Mouse (Mus musculus) gastrocnemius, postnatal 4 days (tissue): ENCODE results near the gene Pgk1. TPM values are rescaled to one million over a fixed set of nuclear protein-coding genes. Genes with fewer than 3 reads are reported as not detected.
"Not testable (repeated sequence)": the region's sequence is repeated elsewhere in the genome, so short reads cannot be mapped to it uniquely, and the experiment has no call there.

Experiments used
- DNase-seq, 2 experiments: peaks; one replicate each; pipeline ENCODE4 v3.0.0; 2021 to 2022; ENCODE audit warnings: low spot score in 2 of 2, mixed read lengths in 2 of 2
- long read RNA-seq, 2 experiments: library from polyadenylated mRNA; stranded (forward); transcript quantifications; one replicate each; pipeline ENCODE4 v2.0.0; 2021
- total RNA-seq, 2 experiments: library from RNA; stranded (reverse); gene quantifications; 2 replicates each; pipeline ENCODE4 v1.2.3; 2021

Gene Pgk1
- total RNA-seq = 100 to 1,000 TPM; 561 to 647 TPM
- long read RNA-seq, experiment 1, transcript Pgk1-201 (11 exons, 1,825 nt) = major isoform, 547 of 632 reads
- long read RNA-seq, experiment 1, partial matches to known transcripts = 74 of 632 reads
- long read RNA-seq, experiment 1, other reads (novel, unspliced or antisense) = 11 of 632 reads
- long read RNA-seq, experiment 2, transcript Pgk1-201 (11 exons, 1,825 nt) = major isoform, 357 of 381 reads
- long read RNA-seq, experiment 2, partial matches to known transcripts = 16 of 381 reads
- long read RNA-seq, experiment 2, other reads (novel, unspliced or antisense) = 8 of 381 reads

DNA sequence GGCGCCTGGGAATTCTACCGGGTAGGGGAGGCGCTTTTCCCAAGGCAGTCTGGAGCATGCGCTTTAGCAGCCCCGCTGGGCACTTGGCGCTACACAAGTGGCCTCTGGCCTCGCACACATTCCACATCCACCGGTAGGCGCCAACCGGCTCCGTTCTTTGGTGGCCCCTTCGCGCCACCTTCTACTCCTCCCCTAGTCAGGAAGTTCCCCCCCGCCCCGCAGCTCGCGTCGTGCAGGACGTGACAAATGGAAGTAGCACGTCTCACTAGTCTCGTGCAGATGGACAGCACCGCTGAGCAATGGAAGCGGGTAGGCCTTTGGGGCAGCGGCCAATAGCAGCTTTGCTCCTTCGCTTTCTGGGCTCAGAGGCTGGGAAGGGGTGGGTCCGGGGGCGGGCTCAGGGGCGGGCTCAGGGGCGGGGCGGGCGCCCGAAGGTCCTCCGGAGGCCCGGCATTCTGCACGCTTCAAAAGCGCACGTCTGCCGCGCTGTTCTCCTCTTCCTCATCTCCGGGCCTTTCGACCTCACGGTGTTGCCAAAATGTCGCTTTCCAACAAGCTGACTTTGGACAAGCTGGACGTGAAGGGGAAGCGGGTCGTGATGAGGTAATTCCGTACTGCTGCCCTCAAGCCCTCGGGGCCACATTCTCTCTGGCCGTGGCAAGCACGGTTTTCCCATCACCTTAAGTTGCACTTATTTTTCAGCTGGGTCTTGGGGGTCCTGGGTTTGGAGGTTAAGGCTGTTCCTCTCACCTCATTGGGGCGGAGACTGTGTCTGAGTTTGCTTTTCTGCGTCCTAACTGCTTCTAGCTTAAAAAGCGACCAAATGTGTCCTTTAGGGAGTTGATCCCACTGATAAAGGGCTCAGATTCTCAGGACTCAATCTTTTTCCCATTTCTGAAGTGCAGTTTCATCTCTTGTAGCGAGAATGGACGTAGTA lies at the start of gene Pgk1:
TSS of gene Pgk1 (plus strand) at position 388 of the 937 bp plus-strand sequence.
- peak; percentile 50 to 87 for DNase-seq

DNA sequence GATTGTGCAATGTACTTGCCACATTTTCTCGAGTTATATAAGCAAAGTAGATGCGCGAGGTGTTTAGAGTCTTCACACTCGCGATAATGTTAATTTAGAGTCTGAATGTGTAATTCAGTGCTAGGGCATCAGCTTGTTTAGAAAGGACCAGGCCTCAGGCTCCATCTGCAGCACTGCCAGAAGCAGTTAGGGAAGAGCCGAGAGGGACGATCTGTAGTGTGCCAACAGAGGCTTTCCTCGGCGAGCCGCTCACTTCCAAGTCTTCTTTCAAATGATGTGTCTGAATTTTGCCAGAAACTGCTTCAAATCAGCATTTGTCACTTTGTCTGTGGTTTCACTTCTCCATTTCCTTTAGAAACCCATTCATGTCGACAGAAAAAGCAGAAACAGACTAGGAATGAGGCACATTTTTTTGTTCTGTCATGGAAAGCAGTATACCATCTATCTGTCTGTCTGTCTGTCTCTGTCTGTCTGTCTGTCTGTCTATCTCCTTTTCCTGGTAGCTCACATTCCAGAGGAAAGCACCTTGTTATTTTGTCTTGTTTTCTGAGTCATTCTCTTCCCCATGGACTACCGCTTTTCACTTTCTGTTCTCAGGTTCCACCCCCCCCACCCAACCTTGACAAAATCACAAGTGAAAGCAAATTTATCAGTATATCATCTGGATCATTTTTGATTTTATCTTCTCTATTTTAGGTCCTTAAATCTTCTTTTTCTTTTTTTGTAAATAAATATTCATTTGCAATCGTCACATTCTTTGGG lies 47.4 kb upstream of the Pgk1 start:
- DNase-seq = no peak

DNA sequence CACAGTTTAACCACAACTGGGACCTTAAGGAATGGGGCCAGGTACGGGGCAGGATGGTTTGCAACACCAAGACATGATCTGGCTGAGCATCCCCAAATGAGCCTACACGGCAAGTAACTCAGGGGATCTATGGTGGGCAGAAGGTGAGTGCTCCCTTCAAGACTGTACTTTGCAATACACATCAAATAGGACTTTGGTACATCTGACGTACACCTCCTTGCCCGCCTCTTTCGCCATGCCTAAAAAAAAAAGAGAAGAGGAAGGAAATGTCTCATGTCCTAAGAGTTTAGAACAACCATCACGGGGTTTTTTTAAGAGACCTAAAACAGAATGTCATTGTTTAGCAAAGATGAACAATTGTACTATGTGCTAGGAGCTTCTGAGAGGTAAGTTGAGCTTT lies 44.0 kb upstream of the Pgk1 start, which contains the start of gene Tlr13:
TSS of gene Tlr13 (plus strand) at position 269 of the 400 bp plus-strand sequence.
- DNase-seq = no peak

DNA sequence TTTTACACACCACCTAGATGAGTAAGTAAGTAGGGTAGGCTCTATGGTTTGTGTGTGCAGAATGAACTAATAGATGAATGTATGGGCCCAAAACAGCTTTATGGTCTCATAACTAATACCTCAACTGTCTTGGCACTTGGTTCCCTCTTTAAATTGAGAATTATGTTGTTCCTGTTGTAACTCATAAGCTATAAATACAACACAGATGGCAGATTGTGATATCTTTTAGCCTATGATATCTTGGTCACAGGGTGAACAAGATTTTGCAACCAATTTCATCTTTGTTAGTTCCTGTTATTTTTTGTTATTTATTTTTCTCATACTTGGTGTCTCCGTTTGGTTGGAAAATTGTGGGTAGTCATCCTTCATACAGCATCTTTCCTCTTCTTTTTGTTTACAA lies 38.7 kb upstream of the Pgk1 start:
- DNase-seq = no peak

DNA sequence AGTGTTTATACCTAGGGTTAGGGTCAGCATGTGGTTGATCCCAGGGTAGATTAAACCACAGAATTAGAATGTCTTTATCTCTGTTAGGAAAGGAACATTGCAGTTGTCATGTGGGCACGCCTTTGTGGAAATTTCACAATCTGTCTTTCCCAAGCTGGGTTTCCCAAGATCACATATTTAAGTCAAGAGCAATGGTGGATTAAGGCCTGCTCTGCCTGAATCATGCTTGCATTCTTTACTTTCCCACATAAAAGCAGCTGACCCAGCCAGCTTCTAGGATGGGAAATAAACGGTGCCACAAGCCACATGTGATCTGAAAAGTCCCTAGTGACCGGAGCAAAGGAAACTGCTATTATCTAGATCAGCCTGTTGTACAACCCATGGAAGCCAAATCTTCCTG lies 37.4 kb upstream of the Pgk1 start:
- DNase-seq = no peak

DNA sequence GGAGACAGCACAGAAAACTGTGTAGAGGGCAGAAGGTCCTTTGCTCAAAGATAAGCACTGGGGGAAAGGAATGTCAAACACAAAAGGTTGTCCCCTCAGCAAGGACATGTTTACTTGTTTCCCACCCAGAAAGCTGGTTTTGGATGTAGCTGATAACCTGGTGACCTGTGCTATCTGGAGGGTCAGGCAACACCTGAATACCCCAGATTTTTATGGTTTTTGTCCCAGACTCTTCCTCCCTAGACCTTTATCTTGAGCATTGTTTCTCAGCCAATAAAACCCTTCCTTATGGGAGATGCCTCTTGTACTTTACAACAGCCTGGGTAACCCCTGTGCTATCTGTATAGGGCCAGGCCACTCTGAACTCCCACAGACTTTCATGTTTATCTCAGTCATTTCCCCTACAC lies 32.7 kb upstream of the Pgk1 start:
- no peak for DNase-seq

DNA sequence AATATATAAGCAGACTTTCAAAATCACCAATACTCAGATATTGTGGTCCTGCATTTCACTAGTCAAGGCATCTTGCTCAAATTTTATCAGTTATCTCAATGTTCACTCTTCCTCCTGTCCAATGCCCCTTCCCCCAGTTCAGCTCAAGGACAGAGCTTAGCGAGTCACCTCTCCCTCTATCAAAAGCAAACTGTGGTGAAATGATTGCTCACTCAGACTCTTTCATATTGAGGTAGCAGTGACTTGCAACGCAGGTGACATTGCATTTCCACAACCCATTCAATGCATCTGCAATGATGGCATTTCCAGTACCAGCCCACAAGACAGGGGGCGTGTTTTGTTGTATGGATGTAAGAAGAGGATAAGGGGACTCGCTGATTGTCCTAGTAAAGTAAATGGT lies 31.0 kb upstream of the Pgk1 start:
- no peak for DNase-seq

DNA sequence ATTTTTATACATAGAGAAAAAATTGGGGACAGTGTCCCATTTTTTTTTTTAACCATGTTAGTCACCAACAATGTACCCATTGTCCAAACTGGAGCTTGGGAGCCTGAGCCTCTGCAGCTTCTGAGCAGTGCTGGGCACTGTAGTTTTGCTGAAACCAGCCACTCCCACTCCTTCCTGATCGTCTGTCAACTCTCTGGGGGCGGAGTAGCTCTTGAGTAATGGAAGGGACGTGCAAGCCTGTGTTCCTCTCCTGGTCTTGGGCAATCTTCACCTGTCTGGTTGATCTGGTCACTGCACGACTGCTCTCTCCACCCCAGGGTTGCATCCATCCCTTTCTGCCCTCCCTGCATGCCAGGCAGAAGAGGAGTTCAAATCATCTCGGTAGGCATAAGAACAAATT lies 22.9 kb upstream of the Pgk1 start:
- DNase-seq = no peak

DNA sequence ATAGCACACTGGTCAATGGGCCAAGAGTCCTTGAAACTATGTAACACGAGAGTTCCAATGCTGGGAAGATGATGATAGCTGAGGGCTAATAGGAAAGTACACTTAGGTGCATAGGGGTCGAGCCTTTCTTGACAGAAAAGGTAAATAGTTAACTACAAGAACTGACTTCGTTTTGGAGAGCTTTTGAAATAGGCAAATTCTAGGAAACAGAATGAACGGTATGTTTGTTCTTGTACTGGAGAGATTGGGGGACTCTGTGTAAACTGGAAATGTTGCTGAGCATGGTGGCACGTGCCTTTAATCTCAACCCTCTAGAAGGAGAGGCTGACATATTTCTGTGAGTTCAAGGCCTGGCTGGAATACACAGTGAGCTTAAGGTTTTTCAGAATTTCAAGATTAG lies 22.3 kb upstream of the Pgk1 start:
- no peak for DNase-seq

DNA sequence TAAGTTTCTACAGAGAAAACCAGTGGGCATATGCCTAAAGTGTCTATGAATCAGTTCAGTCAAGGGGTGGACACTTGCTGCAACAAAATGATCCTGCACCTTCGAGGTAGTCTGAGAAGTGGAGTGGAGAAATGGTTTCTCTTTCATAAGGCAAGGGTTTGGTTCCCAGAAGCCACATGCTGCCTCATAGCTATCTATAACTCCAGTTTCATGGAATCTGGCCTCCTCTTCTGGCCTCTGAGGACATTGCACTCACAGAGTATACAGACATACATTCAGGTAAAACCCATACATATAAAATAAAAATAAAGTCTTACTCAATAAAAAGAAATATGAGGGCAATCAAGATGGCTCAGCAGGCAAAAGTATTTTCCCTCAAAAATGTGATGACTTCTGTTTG lies 21.8 kb upstream of the Pgk1 start:
- DNase-seq = no peak

DNA sequence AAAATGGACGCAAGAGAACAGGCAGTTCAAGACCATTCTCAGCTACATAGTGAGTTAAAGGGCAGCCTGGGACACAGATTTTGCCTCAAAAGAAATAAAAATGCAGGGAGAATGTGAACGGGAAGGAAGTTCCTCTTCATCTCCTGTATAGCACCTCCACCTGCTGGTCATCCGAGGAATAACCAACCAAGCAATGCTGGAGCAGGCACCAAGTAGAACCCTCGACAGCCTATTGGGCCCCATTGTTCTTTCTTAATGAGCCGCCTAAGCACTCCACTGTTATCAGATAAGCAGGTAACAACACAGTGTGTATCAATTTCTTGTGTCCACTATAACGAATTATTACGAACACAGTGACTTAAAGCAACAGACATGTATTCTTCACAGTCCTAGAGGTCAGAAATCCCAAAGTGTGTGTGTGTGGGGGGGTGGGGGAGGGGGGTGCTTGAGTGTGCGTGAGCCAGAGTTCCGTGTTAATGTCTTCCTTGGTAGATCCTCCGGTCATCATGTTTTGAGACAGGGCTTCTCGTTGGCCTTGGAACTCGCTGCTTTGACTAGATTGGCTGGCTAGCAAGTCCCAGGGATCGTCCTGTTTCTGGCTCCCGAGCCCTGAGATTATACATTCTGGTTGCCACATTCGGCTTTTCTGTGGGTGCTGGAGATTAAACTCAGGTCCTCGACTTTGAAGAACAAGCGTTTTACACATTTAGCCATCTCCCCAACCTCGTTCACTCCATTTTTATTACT lies 15.6 kb upstream of the Pgk1 start:
- DNase-seq = peak; percentile 26 to 70

DNA sequence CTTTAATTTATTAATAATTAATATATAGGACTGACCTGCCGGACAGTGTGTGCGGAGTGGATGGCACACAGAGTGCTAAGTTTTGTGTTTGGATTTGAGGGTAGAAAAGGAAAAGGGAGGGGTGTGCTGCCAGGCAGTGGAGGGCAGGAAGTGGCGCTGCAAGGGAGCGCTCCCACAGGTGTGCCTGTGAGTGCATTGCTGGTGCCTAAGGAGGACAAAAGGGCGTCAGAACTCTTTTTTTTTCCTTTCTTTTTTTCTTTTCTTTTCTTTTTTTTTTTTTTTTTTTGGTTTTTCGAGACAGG lies 15.1 kb upstream of the Pgk1 start:
- no peak for DNase-seq

DNA sequence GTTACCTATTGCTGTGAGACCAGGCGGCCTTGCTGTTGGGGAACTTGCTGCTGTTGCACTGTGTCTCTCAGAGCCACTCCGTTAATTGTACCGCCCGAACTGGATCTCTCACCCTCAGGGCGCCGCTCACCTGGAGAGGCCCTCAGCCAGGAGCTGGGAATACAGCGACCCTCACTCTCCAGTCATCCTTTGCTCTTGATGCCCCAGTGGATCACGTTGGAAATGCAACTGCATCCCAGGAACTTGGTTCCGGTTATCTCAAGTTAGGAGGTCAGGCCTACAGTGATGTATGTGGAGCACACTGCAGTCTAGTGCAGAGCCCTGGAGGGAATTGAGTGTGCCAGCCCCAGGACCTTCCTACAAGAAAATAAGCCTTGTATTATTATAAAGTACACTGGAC lies 10.6 kb upstream of the Pgk1 start:
- DNase-seq = no peak

DNA sequence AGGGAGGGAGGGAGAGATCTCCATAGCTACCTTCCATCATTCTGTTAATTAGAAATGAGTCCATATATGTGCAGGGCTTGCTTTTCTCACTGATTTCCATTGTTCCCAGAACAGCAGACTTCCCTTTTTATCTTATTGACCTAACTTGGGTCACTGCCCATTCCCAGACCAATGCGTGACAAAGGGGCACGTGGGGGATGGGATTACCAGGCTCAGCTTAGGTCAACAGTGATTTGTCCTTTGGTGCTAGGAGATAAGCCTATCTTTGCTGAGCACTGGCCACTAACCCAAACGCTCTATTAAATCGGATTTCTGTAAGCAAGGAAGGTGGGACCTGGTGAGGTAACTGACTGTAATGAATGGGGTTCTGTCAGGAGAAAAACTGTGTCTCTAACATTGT lies 2.6 kb upstream of the Pgk1 start:
- no peak for DNase-seq

DNA sequence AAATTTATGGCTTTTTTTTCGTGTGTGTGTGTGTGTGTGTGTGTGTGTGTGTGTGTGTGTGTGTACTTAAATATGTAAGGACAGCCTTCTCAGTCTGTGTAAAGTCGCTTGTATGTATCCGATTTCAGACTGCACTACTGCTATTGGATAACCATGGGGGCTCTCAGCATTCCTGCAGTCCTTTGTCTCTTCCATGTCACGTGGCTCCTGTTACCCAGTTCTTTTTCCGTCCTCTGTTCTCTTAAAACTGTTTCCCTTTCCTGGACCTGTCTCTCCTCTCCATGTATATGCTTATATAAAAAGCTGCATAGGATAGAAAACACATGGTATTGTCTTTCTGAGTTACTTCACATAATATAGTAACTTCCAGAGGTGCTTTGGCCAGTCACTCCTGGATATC lies 1.2 kb upstream of the Pgk1 start:
- DNase-seq = no peak

DNA sequence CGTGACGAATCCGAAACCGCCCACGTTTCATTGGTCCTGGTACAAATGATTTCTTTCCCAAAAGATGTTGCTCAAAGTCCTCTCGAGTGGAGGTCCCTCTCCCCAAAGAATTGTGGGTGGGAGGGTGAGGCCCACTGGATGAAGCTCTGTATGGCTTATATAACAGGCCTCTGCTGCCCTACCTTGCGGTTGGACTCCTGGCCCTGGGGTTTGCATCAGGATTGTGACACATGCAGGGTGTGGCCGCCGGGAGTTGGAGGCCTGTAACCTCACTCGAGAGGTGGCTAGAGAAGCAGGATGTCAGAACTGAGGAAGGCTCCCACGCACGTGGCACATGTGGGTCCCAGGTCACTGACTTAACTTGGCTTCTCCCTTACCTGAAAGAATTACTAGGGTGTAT lies 837 bp downstream of the Pgk1 start:
- no peak for DNase-seq

DNA sequence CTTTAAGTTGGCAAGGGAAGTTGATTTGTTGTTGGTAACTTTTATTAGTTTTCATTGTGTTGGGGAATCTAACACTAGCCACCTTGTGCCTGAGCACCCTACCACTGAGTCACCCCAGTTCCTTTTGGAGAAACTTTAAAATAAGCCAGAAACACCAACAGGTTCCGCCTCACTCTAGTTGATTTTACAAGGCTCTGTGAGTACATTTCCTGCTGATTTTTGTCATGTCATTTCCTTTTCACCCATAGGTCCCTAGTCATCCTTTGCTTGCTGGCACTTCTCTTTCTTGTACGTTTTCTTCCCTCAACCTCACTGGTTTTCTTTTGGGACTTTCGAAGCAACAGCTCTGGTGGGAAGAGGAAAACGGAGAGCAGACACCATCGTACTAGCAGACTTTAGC lies 2.5 kb downstream of the Pgk1 start:
- no peak for DNase-seq

DNA sequence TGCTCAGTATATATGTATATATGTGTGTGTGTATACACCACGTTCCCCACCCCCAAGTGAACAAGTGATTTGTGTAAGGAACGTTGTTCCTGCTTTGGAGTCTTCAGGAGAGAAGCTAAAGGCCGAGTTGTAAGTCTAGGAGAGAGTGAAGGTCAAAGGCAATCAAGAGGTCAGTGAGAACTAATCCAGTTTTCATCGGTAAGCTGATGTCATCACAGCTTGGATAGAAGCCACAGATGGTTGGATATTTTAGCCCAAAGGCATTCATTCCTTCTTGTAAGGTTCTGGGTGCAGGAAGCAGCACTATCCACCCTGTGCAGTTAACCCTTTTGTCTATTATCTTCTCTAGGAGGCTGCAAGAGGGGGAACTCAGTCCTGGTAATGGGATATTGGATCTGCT lies 3.2 kb downstream of the Pgk1 start:
- no peak for DNase-seq

DNA sequence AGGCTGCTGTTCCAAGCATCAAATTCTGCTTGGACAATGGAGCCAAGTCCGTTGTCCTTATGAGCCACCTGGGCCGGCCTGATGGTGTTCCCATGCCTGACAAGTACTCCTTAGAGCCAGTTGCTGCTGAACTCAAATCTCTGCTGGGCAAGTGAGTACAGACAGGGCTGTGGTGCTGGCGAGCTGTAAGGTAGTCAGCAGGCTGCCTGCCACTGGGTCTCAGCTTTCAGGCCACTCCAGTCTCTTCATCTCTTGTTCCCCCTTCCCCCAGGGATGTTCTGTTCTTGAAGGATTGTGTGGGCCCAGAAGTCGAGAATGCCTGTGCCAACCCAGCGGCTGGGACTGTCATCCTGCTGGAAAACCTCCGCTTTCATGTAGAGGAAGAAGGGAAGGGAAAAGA lies 7.5 kb downstream of the Pgk1 start:
- DNase-seq = not testable (repeated sequence)

DNA sequence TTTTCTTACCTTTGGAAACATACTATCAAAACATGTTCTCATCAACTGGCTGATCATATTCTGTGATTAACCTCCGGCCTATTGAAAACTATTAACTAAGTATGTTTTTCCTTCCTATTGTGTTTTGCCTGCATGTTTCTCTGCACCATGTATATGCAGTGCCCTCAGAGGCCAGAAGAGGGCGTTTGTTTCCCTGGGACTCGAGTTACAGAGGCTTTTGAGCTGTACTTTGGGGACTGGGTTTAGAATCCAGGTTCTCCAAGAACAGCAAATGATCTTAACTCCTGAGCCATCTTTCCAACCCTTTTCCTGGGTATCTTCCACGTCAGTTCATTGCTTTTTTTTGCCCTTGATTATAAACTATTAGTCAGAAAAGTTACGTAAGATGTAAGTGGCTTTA lies 10.4 kb downstream of the Pgk1 start:
- no peak for DNase-seq

DNA sequence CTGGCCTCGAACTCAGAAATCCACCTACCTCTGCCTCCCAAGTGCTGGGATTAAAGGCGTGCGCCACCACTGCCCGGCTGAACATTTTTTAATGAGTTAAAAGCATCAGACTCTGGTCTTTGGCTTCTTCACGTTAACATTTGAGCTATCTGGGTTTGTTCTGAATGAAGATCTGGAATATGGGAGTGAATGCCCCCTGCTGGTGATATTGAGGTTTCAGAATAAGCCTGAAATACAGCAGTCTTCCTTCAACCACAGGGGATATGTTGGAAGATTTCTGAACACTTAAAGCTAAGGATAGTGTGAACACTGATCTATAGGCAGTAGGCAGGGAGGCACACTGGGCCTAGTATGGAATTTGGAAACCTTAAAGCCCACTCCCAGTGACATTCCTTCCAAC lies 12.0 kb downstream of the Pgk1 start:
- DNase-seq = no peak
